Mouse (Mus musculus) hindbrain, embryonic 10.5 days (tissue): ENCODE results near the gene Ntm. TPM values are rescaled to one million over a fixed set of nuclear protein-coding genes. Genes with fewer than 3 reads are reported as not detected.
A peak's percentile ranks its signal among the peaks of the same experiment; 100 is the strongest.

Experiments
- DNase-seq: peaks from one replicate; pipeline ENCODE4 v3.0.0-alpha.2; 2017; ENCODE audit warnings: low spot score
- H3K27ac ChIP-seq: fragments of 300-500 bp; sonication (generic); 2 replicates; pipeline ENCODE4 v1.5.1; 2016; ENCODE audit warnings: mild to moderate bottlenecking, moderate library complexity
- H3K27me3 ChIP-seq: fragments of 300-500 bp; sonication (generic); 2 replicates; pipeline ENCODE4 v1.6.1; 2016; ENCODE audit warnings: mild to moderate bottlenecking; ENCODE audit not compliant: poor library complexity, insufficient read depth, severe bottlenecking
- H3K36me3 ChIP-seq: fragments of 300-500 bp; sonication (generic); 2 replicates; pipeline ENCODE4 v1.6.1; 2016; ENCODE audit warnings: mild to moderate bottlenecking, moderate library complexity
- H3K4me1 ChIP-seq: fragments of 300-500 bp; sonication (generic); replicated peaks from 2 replicates; pipeline ENCODE4 v1.6.1; 2016; ENCODE audit warnings: mild to moderate bottlenecking
- H3K4me3 ChIP-seq: fragments of 300-500 bp; sonication (generic); 2 replicates; pipeline ENCODE4 v1.5.1; 2016; ENCODE audit warnings: mild to moderate bottlenecking, moderate library complexity
- H3K9me3 ChIP-seq: fragments of 300-500 bp; sonication (generic); 2 replicates; pipeline ENCODE4 v1.6.1; 2016; ENCODE audit warnings: mild to moderate bottlenecking, moderate library complexity
- WGBS: fragments of 180-500 bp; shearing (Covaris S2); methylation state at CpG from one replicate; pipeline ENCODE4 v1.1.7; 2016; 5-methylcytosine and 5-hydroxymethylcytosine counted together
- polyA plus RNA-seq: library from polyadenylated mRNA; unstranded; fragments of >200 nt; fragmentation: Nextera tagmentation; extraction: Ambion mirVana; gene quantifications from 2 replicates; pipeline ENCODE4 v1.2.1, GENCODE M21; 2016

Ntm gene
- polyA plus RNA-seq, 1 experiment from 2014 or later = 12.1 TPM

- DNase-seq = peak; percentile 56
- peaks cover 39% of the 10 kb centered on the region for H3K4me1 ChIP-seq
- H3K27ac ChIP-seq = no peak overlapping the region
- no peaks in the 10 kb centered on the region for H3K36me3 ChIP-seq
- no peak overlapping the region for H3K4me3 ChIP-seq
- 11% methylated on average over 6 of the region's 6 CpGs for WGBS
- no peaks in the 10 kb centered on the region; the same call in 1 of the 2 replicates for H3K27me3 ChIP-seq
- H3K9me3 ChIP-seq = no peaks in the 10 kb centered on the region
Observed at GRCm38 (mm10) chr9:29654885-29655284, 308.1 kb downstream of the Ntm start.

GRCm38 (mm10) chr9:29653678-29654235 is 309.2 kb downstream of the Ntm start:
- Histone ChIP-seq H3K4me3 (no peak overlapping the region), H3K27ac (no peak overlapping the region), H3K36me3 (no peaks in the 10 kb centered on the region), H3K9me3 (no peaks in the 10 kb centered on the region), H3K27me3 (no peaks in the 10 kb centered on the region; the same call in 1 of the 2 replicates), H3K4me1 (peaks cover 34% of the 10 kb centered on the region)
- WGBS = 77% methylated on average over 14 of the region's 14 CpGs
- DNase-seq = no peak

- WGBS = 86% methylated on average over 7 of the region's 7 CpGs
- Histone ChIP-seq H3K36me3 (no peaks in the 10 kb centered on the region), H3K4me1 (peaks cover 28% of the 10 kb centered on the region), H3K27ac (no peak overlapping the region; the same call in 1 of the 2 replicates), H3K9me3 (no peaks in the 10 kb centered on the region), H3K4me3 (no peak overlapping the region), H3K27me3 (no peaks in the 10 kb centered on the region; the same call in 1 of the 2 replicates)
- no peak for DNase-seq
Observed at GRCm38 (mm10) chr9:29652854-29653253, 310.1 kb downstream of the Ntm start.

GRCm38 (mm10) chr9:29651856-29652255 is 311.1 kb downstream of the Ntm start:
- Histone ChIP-seq H3K27ac (no peak overlapping the region), H3K4me3 (no peak overlapping the region), H3K36me3 (no peaks in the 10 kb centered on the region), H3K27me3 (no peaks in the 10 kb centered on the region; the same call in 1 of the 2 replicates), H3K4me1 (peaks cover 30% of the 10 kb centered on the region; the same call in 1 of the 2 replicates), H3K9me3 (no peaks in the 10 kb centered on the region)
- 75% methylated on average over 5 of the region's 5 CpGs for WGBS
- DNase-seq = no peak

DNA sequence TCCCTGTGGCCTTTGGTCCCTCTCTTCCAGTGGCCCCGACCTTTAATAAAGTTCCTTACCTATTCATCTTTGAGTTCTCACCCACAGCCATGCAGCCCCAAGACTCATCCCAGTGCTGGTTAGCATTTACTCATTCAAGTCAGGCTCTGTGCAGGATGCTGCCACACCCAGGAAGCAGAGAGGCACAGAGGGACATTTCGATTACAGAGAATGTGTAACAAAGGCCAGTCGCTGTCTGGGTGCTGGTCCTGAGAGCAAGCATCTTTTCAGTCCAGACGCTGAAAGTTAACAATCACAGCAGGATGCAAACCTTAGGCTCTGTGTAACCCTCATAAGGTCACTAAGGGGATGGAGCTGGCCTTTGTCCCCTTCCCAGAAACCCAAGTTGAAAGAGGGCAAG is 311.7 kb downstream of the Ntm start:
- WGBS = 59% methylated on average over 4 of the region's 4 CpGs
- no peak overlapping the region for H3K27ac ChIP-seq
- H3K4me1 ChIP-seq = peaks cover 30% of the 10 kb centered on the region; the same call in 1 of the 2 replicates
- no peak overlapping the region for H3K4me3 ChIP-seq
- H3K27me3 ChIP-seq = no peaks in the 10 kb centered on the region; the same call in 1 of the 2 replicates
- no peak for DNase-seq
- no peaks in the 10 kb centered on the region for H3K9me3 ChIP-seq
- H3K36me3 ChIP-seq = no peaks in the 10 kb centered on the region

GRCm38 (mm10) chr9:29650679-29651078 is 312.3 kb downstream of the Ntm start:
- peaks cover 34% of the 10 kb centered on the region; the same call in 1 of the 2 replicates for H3K4me1 ChIP-seq
- no peaks in the 10 kb centered on the region; the same call in 1 of the 2 replicates for H3K27me3 ChIP-seq
- WGBS = 46% methylated on average over 4 of the region's 4 CpGs
- H3K36me3 ChIP-seq = no peaks in the 10 kb centered on the region
- no peaks in the 10 kb centered on the region for H3K9me3 ChIP-seq
- no peak overlapping the region for H3K27ac ChIP-seq
- DNase-seq = peak; percentile 50
- no peak overlapping the region for H3K4me3 ChIP-seq

DNA sequence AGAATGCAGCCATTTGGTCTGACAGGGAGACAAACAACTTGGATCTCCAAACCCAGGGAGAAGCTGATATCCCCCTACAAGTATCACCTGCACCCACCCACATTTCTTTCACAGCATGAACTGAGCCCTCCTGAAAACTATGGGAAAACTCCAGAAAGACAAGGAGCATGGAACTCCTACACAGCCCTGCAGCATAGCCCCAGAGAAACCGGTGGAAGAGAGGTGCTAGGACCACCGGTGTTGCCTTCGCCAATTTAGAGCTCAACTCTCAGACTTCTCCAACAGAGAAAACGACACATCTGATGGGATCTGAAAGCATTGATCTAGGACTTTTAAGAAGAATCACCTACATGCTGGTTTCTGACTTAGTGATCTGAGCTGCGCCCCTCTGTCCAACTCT is 312.7 kb downstream of the Ntm start:
- Histone ChIP-seq H3K36me3 (no peaks in the 10 kb centered on the region), H3K4me3 (no peak overlapping the region), H3K4me1 (peaks cover 39% of the 10 kb centered on the region), H3K9me3 (no peaks in the 10 kb centered on the region), H3K27ac (no peak overlapping the region), H3K27me3 (no peaks in the 10 kb centered on the region; the same call in 1 of the 2 replicates)
- 81% methylated on average over 5 of the region's 5 CpGs for WGBS
- no peak for DNase-seq

GRCm38 (mm10) chr9:29648256-29648655 is 314.7 kb downstream of the Ntm start:
- H3K36me3 ChIP-seq = no peaks in the 10 kb centered on the region
- H3K4me3 ChIP-seq = no peak overlapping the region
- DNase-seq = no peak
- H3K9me3 ChIP-seq = no peaks in the 10 kb centered on the region
- H3K27me3 ChIP-seq = peaks cover 6% of the 10 kb centered on the region; the same call in 1 of the 2 replicates
- H3K27ac ChIP-seq = no peak overlapping the region
- peaks cover 32% of the 10 kb centered on the region for H3K4me1 ChIP-seq
- 95% methylated on average over 5 of the region's 5 CpGs for WGBS

DNA sequence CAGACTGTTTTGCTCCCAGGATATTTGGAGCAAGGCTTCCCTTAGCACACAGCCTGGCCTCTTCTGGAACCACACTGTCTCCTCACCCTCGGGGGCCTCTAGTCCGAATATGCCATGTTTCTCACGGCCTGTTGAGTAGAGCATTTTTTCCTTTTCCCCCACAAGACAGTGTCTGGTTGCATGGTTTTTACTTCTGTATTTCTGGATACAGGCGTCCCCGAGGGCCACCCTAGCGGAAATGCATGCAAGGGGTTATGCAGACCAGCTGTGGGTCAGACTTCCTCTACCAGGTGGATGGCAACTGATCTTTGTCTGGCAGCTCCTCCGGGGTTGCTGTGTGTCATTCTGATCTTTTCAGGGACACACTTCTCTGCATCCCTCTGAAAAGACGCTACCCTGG is 315.2 kb downstream of the Ntm start:
- Histone ChIP-seq H3K27me3 (peaks cover 6% of the 10 kb centered on the region; the same call in 1 of the 2 replicates), H3K27ac (0 out of 2 replicates have a peak overlapping the region, but pooled peaks have one; percentile 35), H3K4me3 (no peak overlapping the region), H3K4me1 (peaks cover 27% of the 10 kb centered on the region), H3K9me3 (no peaks in the 10 kb centered on the region), H3K36me3 (no peaks in the 10 kb centered on the region)
- 70% methylated on average over 8 of the region's 8 CpGs for WGBS
- DNase-seq = no peak

DNA sequence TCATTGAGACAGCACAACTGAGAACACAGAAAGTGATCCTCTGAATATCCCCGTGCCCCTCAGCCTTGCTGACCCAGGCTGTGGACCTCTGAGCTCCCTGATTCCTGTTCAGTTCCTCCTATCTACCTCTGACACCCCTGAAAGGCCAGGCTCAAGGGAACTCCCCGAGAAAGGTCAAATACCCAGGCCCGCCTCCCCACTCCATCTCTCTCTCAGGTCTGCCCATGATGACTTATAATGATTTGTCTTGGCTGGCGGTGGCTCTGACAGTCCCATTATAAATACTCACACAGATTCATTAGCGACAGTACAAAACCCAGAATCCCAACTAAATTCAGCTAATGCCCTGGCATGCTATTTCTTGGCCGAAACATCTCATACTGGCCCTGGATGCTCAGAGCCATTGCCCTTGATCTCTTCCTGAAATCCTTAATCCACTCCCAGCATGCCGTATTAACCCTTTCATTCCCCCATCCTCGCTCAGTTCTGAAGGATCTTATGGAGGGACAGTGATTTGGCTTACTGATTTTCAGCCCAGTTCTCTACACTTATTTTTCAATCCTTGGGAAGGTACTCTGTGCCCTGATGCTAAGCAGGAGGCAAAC is 317.0 kb downstream of the Ntm start:
- Histone ChIP-seq H3K9me3 (no peaks in the 10 kb centered on the region), H3K27me3 (peaks cover 6% of the 10 kb centered on the region; the same call in 1 of the 2 replicates), H3K4me1 (peaks cover 35% of the 10 kb centered on the region), H3K36me3 (no peaks in the 10 kb centered on the region), H3K4me3 (no peak overlapping the region), H3K27ac (no peak overlapping the region)
- 51% methylated on average over 8 of the region's 8 CpGs for WGBS
- DNase-seq = no peak

DNA sequence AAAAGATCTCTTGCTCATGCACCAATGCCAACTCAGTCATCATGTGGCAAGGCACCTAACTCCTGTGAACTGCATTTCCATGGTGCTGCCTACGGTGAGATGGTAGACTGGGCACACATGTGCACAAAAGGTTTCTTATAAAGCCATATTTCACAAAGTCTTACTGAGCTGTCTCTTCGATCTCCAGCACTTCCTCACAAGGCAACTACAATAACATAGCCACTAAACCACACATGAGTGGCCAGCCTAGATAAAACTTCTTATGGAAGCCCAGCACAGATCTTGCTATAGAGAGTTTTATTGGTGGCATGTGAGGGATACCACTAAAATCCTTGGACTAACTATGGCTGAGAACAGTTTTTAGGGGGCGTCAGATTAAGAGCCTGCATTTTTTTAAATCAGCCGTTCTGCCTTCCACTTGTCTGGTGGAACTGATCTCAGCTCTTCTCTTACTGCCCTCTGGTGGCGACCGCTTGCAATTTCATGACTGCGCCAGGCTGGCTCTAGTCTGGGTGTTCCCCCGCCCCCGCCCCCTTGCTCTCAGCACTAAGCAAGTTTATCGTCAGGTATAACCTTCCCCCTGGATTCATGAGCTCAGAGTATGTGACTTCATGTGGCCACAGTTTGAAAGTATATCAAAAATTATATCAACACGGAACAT is 319.8 kb downstream of the Ntm start:
- H3K4me3 ChIP-seq = no peak overlapping the region
- H3K27me3 ChIP-seq = peaks cover 6% of the 10 kb centered on the region; the same call in 1 of the 2 replicates
- WGBS = 23% methylated on average over 11 of the region's 11 CpGs
- H3K36me3 ChIP-seq = no peaks in the 10 kb centered on the region
- H3K9me3 ChIP-seq = no peaks in the 10 kb centered on the region
- DNase-seq = peak; percentile 80
- H3K27ac ChIP-seq = no peak overlapping the region
- peaks cover 35% of the 10 kb centered on the region for H3K4me1 ChIP-seq

DNA sequence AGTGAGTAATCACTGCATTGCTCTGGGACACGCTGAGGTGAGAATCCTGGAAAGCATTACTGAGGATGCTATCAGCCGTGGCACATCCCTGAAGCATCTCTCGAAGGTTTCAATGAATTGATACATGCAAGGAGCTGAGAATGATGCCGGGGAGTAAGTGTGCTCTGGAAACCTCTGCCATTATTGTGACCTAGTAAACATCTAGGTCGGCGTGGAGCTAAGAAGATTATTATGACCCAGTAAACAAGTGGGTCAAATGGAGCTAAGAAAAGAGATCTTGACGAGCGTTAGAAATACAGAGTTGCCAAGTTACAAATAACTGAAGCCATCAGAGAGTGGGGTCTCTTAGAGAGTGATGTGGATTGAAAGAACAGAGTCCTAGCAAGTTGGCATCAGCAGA is 325.6 kb downstream of the Ntm start:
- Histone ChIP-seq H3K4me3 (no peak overlapping the region), H3K27ac (no peak overlapping the region), H3K4me1 (peaks cover 6% of the 10 kb centered on the region), H3K27me3 (no peaks in the 10 kb centered on the region), H3K9me3 (no peaks in the 10 kb centered on the region), H3K36me3 (no peaks in the 10 kb centered on the region)
- WGBS = 90% methylated on average over 8 of the region's 8 CpGs
- DNase-seq = no peak

GRCm38 (mm10) chr9:29617181-29617580 is 345.8 kb downstream of the Ntm start:
- Histone ChIP-seq H3K27me3 (no peaks in the 10 kb centered on the region), H3K27ac (no peak overlapping the region), H3K4me1 (no peaks in the 10 kb centered on the region; the same call in 1 of the 2 replicates), H3K4me3 (no peak overlapping the region), H3K9me3 (no peaks in the 10 kb centered on the region), H3K36me3 (no peaks in the 10 kb centered on the region)
- no peak for DNase-seq
- WGBS = 85% methylated on average over 5 of the region's 5 CpGs
